Mouse (Mus musculus): ENCODE data around the gene Veph1. TPM values are rescaled to one million over a fixed set of nuclear protein-coding genes. Genes with fewer than 3 reads are reported as not detected.
"Not testable (repeated sequence)": the region's sequence is repeated elsewhere in the genome, so short reads cannot be mapped to it uniquely, and the experiment has no call there.

The Veph1 gene
- total and polyA plus RNA-seq, 3 experiments = 0.16 TPM; not detected in 2

GRCm38 (mm10) chr3:66292356-66292946, 4.2 kb downstream of the Veph1 start:
- DNase-seq (ENCODE audit: low spot score) (no peak), ATAC-seq (ENCODE audit: extremely low read depth, insufficient number of reproducible peaks, low FRiP score, poor library complexity, severe bottlenecking) (no peak)
- Histone ChIP-seq H3K4me1 (ENCODE audit: insufficient read depth, low read depth, low read length) (no peaks in the 10 kb centered on the region), H3K4me3 (ENCODE audit: low read depth, low read length) (no peak overlapping the region), H3K36me3 (replicated peaks) (no peaks in the 10 kb centered on the region), H3K27me3 (ENCODE audit: insufficient read depth, low read length) (peaks cover 2% of the 10 kb centered on the region; the same call in 1 of the 2 replicates), H3K9me3 (replicated peaks) (no peaks in the 10 kb centered on the region)
- TF ChIP-seq TAL1 (conservative IDR thresholded peaks at IDR 0.05; ENCODE audit: low read depth, low read length) (no peak), CTCF (IDR thresholded peaks at IDR 0.05; ENCODE audit: low read depth, low read length) (no peak), GATA2 (IDR thresholded peaks at IDR 0.05; ENCODE audit: borderline replicate concordance, low read depth, low read length) (no peak)

GRCm38 (mm10) chr3:66263270-66263669, 33.4 kb downstream of the Veph1 start:
- no peak for TF ChIP-seq GATA2 (IDR thresholded peaks at IDR 0.05; ENCODE audit: borderline replicate concordance, low read depth, low read length)
- no peak for TF ChIP-seq CTCF (IDR thresholded peaks at IDR 0.05; ENCODE audit: low read depth, low read length)
- no peak for TF ChIP-seq GATA1 (IDR thresholded peaks at IDR 0.05; ENCODE audit: borderline replicate concordance, low read length)
- no peak for TF ChIP-seq POLR2AphosphoS5 (IDR thresholded peaks at IDR 0.05; ENCODE audit: insufficient replicate concordance, low read depth, low read length)
- no peak for TF ChIP-seq TAL1 (conservative IDR thresholded peaks at IDR 0.05; ENCODE audit: low read depth, low read length)
- H3K4me3 ChIP-seq (ENCODE audit: low read depth, low read length) = no peak overlapping the region
- H3K27me3 ChIP-seq (ENCODE audit: insufficient read depth, low read length) = no peaks in the 10 kb centered on the region
- ATAC-seq (ENCODE audit: extremely low read depth, insufficient number of reproducible peaks, low FRiP score, poor library complexity, severe bottlenecking) (no peak), DNase-seq (ENCODE audit: low spot score) (no peak)
- H3K4me1 ChIP-seq (ENCODE audit: insufficient read depth, low read depth, low read length) = no peaks in the 10 kb centered on the region
- H3K9me3 ChIP-seq (replicated peaks) = no peaks in the 10 kb centered on the region
- no peaks in the 10 kb centered on the region for H3K36me3 ChIP-seq (replicated peaks)

GRCm38 (mm10) chr3:66262319-66262718, 34.3 kb downstream of the Veph1 start:
- Histone ChIP-seq H3K27me3 (ENCODE audit: insufficient read depth, low read length) (no peaks in the 10 kb centered on the region), H3K4me3 (ENCODE audit: low read depth, low read length) (no peak overlapping the region), H3K9me3 (replicated peaks) (no peaks in the 10 kb centered on the region), H3K4me1 (ENCODE audit: insufficient read depth, low read depth, low read length) (no peaks in the 10 kb centered on the region), H3K36me3 (replicated peaks) (no peaks in the 10 kb centered on the region)
- no peak for DNase-seq (ENCODE audit: low spot score)
- no peak for ATAC-seq (ENCODE audit: extremely low read depth, insufficient number of reproducible peaks, low FRiP score, poor library complexity, severe bottlenecking)
- TF ChIP-seq GATA1 (IDR thresholded peaks at IDR 0.05; ENCODE audit: borderline replicate concordance, low read length) (no peak), POLR2AphosphoS5 (IDR thresholded peaks at IDR 0.05; ENCODE audit: insufficient replicate concordance, low read depth, low read length) (no peak), CTCF (IDR thresholded peaks at IDR 0.05; ENCODE audit: low read depth, low read length) (no peak), TAL1 (conservative IDR thresholded peaks at IDR 0.05; ENCODE audit: low read depth, low read length) (no peak), GATA2 (IDR thresholded peaks at IDR 0.05; ENCODE audit: borderline replicate concordance, low read depth, low read length) (no peak)

- Histone ChIP-seq H3K4me1 (ENCODE audit: insufficient read depth, low read depth, low read length) (no peaks in the 10 kb centered on the region), H3K4me3 (ENCODE audit: low read depth, low read length) (no peak overlapping the region), H3K36me3 (replicated peaks) (no peaks in the 10 kb centered on the region), H3K27me3 (ENCODE audit: insufficient read depth, low read length) (no peaks in the 10 kb centered on the region), H3K9me3 (replicated peaks) (no peaks in the 10 kb centered on the region)
- ATAC-seq (ENCODE audit: extremely low read depth, insufficient number of reproducible peaks, low FRiP score, poor library complexity, severe bottlenecking) (no peak), DNase-seq (ENCODE audit: low spot score) (no peak)
- TF ChIP-seq GATA2 (IDR thresholded peaks at IDR 0.05; ENCODE audit: borderline replicate concordance, low read depth, low read length) (no peak), GATA1 (IDR thresholded peaks at IDR 0.05; ENCODE audit: borderline replicate concordance, low read length) (no peak), POLR2AphosphoS5 (IDR thresholded peaks at IDR 0.05; ENCODE audit: insufficient replicate concordance, low read depth, low read length) (no peak), TAL1 (conservative IDR thresholded peaks at IDR 0.05; ENCODE audit: low read depth, low read length) (no peak), CTCF (IDR thresholded peaks at IDR 0.05; ENCODE audit: low read depth, low read length) (no peak)
Observed at GRCm38 (mm10) chr3:66254504-66255105, 42.0 kb downstream of the Veph1 start.

GRCm38 (mm10) chr3:66251842-66252241, 44.8 kb downstream of the Veph1 start:
- TF ChIP-seq GATA2 (IDR thresholded peaks at IDR 0.05; ENCODE audit: borderline replicate concordance, low read depth, low read length) = no peak
- no peak for TF ChIP-seq TAL1 (conservative IDR thresholded peaks at IDR 0.05; ENCODE audit: low read depth, low read length)
- no peak for TF ChIP-seq POLR2AphosphoS5 (IDR thresholded peaks at IDR 0.05; ENCODE audit: insufficient replicate concordance, low read depth, low read length)
- no peak for TF ChIP-seq GATA1 (IDR thresholded peaks at IDR 0.05; ENCODE audit: borderline replicate concordance, low read length)
- no peak for TF ChIP-seq CTCF (IDR thresholded peaks at IDR 0.05; ENCODE audit: low read depth, low read length)
- no peaks in the 10 kb centered on the region for H3K4me1 ChIP-seq (ENCODE audit: insufficient read depth, low read depth, low read length)
- ATAC-seq (ENCODE audit: extremely low read depth, insufficient number of reproducible peaks, low FRiP score, poor library complexity, severe bottlenecking) (no peak), DNase-seq (ENCODE audit: low spot score) (no peak)
- H3K27me3 ChIP-seq (ENCODE audit: insufficient read depth, low read length) = no peaks in the 10 kb centered on the region
- H3K36me3 ChIP-seq (replicated peaks) = no peaks in the 10 kb centered on the region
- no peaks in the 10 kb centered on the region for H3K9me3 ChIP-seq (replicated peaks)
- H3K4me3 ChIP-seq (ENCODE audit: low read depth, low read length) = no peak overlapping the region

GRCm38 (mm10) chr3:66240476-66240875, 56.2 kb downstream of the Veph1 start:
- no peaks in the 10 kb centered on the region for H3K36me3 ChIP-seq (replicated peaks)
- H3K27me3 ChIP-seq (ENCODE audit: insufficient read depth, low read length) = no peaks in the 10 kb centered on the region
- no peaks in the 10 kb centered on the region for H3K9me3 ChIP-seq (replicated peaks)
- no peak overlapping the region for H3K4me3 ChIP-seq (ENCODE audit: low read depth, low read length)
- TF ChIP-seq GATA1 (IDR thresholded peaks at IDR 0.05; ENCODE audit: borderline replicate concordance, low read length) = no peak
- no peak for TF ChIP-seq TAL1 (conservative IDR thresholded peaks at IDR 0.05; ENCODE audit: low read depth, low read length)
- no peak for TF ChIP-seq GATA2 (IDR thresholded peaks at IDR 0.05; ENCODE audit: borderline replicate concordance, low read depth, low read length)
- no peak for TF ChIP-seq CTCF (IDR thresholded peaks at IDR 0.05; ENCODE audit: low read depth, low read length)
- no peak for TF ChIP-seq POLR2AphosphoS5 (IDR thresholded peaks at IDR 0.05; ENCODE audit: insufficient replicate concordance, low read depth, low read length)
- ATAC-seq (ENCODE audit: extremely low read depth, insufficient number of reproducible peaks, low FRiP score, poor library complexity, severe bottlenecking) = no peak
- DNase-seq (ENCODE audit: low spot score) = no peak
- no peaks in the 10 kb centered on the region for H3K4me1 ChIP-seq (ENCODE audit: insufficient read depth, low read depth, low read length)

GRCm38 (mm10) chr3:66236234-66236871, 60.3 kb downstream of the Veph1 start:
- H3K27me3 ChIP-seq (ENCODE audit: insufficient read depth, low read length); H3K4me3 ChIP-seq (ENCODE audit: low read depth, low read length); ATAC-seq (ENCODE audit: extremely low read depth, insufficient number of reproducible peaks, low FRiP score, poor library complexity, severe bottlenecking); H3K36me3 ChIP-seq (replicated peaks); DNase-seq (ENCODE audit: low spot score); H3K4me1 ChIP-seq (ENCODE audit: insufficient read depth, low read depth, low read length); H3K9me3 ChIP-seq (replicated peaks): not testable (repeated sequence)
